Mouse (Mus musculus): ENCODE data around the gene Gorasp2.

DNA sequence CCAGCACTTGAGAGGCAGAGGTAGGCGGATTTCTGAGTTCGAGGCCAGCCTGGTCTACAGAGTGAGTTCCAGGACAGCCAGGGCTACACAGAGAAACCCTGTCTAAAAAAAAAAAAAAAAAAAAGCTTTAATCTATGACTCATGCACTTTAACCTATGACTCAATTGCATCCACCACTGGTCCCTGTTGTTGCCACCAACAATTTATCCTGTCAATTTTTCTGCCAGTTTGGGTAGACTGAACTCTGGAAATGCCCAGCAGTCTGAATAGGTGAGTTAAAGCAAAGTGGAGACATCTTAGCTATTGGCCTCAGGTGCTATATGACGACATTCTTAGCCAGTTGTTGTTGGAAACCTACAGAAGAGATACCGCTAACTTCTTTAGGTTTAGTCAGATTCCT lies 11.9 kb upstream of the Gorasp2 start:
- TF ChIP-seq CTCF (IDR thresholded peaks at IDR 0.05; ENCODE audit: insufficient read depth, low read depth, low read length) = no peak
- no peak for TF ChIP-seq POLR2A (IDR thresholded peaks at IDR 0.05; ENCODE audit: insufficient read depth, low read depth, low read length)

Data from olfactory bulb, adult 2 months (tissue).